Mouse (Mus musculus): ENCODE results near the gene Snapin. TPM values are rescaled to one million over a fixed set of nuclear protein-coding genes. Genes with fewer than 3 reads are reported as not detected.

Snapin gene
- total and polyA plus RNA-seq, 3 experiments: 18.9 to 39.8 (median 37.8) TPM

DNA sequence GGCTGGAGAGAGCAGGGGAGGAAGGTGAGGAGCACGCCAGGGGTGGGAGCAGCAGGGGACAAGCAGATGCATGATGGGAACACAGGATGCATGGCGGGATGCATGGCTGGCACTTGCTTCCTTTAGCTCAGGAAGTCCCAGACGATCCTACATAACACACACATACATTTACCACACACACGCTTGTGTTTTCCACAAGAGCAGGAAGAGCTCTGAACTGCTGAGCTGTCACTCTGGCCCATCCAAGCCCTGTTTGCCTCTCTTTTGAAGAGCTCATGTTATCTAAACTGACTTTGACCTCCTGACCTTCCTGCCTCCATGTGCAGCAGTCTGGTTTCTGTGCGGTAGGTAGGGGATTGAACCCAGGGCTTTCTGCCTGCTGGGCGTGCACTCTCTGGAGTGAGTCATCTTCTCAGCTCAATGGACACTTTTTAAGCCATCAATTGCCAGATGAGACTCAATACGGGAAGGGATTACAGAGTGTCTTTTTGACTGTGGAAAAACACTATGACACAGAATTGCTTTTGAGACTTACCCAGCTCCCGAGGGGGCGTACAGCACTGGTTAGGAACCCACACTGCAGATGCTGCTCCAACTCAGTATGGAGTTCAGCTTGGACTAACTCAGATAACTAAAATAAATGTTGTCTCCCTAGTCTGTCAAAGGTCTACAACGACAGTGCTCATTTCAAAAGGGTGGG, 39.3 kb downstream of the Snapin start (continued):
- no peak for TF ChIP-seq SIN3A (IDR thresholded peaks at IDR 0.05; ENCODE audit: low read length)

DNA sequence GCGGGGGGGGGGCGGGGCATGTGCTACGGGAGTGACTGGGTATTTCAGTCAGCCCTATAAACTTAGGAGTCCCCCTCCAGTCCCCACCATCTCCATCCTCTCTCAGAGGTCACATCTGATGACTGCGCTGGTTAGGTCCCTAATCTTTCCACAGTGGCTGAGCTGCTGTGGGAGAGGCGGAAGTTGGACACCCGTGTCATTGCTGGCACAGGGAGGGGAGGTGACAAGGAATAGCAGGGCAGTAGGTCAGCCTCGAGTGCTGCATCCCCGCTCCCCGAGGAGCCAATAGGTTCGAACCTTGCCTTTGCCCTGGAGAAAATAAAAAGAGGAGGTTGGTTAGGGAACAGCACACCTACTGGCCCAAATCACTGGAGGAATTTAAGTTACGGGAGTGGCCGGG, 40.0 kb downstream of the Snapin start:
- Histone ChIP-seq H3K4me1 (ENCODE audit: control insufficient read depth in 1 of 2, insufficient read depth in 2 of 2) (peaks cover 5 to 12% of the 10 kb centered on the region in 2 experiments; a peak in 3 of 4 replicates), H3K27ac (ENCODE audit: insufficient read depth, low read depth) (no peak overlapping the region), H3K4me2 (ENCODE audit: insufficient read depth, low read depth, poor library complexity, severe bottlenecking) (no peak overlapping the region), H3K27me3 (replicated peaks) (no peaks in the 10 kb centered on the region), H3K79me2 (replicated peaks; ENCODE audit: control insufficient read depth, extremely low read depth, insufficient read depth, poor library complexity, severe bottlenecking) (no peaks in the 10 kb centered on the region), H3K4me3 (replicated peaks in 1 of 3; ENCODE audit: low read depth in 2 of 3, low read length in 2 of 3, poor library complexity in 1 of 3) (no peak overlapping the region), H3K9me3 (replicated peaks; ENCODE audit: low read length) (no peaks in the 10 kb centered on the region), H3K9ac (ENCODE audit: insufficient read depth, low read depth) (no peak overlapping the region), H3K36me3 (replicated peaks in 1 of 2; ENCODE audit: control insufficient read depth in 1 of 2, insufficient read depth in 1 of 2, low read length in 1 of 2) (no peaks in the 10 kb centered on the region)
- in situ Hi-C loops (cut with MboI; ENCODE audit: low pct_ligation_motif_present, low pct_unique_long_range_greater_than_20kb, low sequenced_read_pairs) (no loop called here), dilution Hi-C loops (cut with MboI; ENCODE audit: extremely low pct_ligation_motif_present, extremely low pct_unique_long_range_greater_than_20kb, low sequenced_read_pairs) (no loop called here)
- no peak for DNase-seq (ENCODE audit: extremely low read depth)
- TF ChIP-seq ZC3H11A (IDR thresholded peaks at IDR 0.05; ENCODE audit: low read depth, low read length): no peak
- no peak for TF ChIP-seq MYC (IDR thresholded peaks at IDR 0.05; ENCODE audit: low read depth, low read length)
- no peak for TF ChIP-seq MXI1 (IDR thresholded peaks at IDR 0.05; ENCODE audit: low read depth, low read length)
- no peak for TF ChIP-seq SIN3A (IDR thresholded peaks at IDR 0.05; ENCODE audit: low read length)
- no peak for TF ChIP-seq SMC3 (IDR thresholded peaks at IDR 0.05; ENCODE audit: low read depth, low read length)
- TF ChIP-seq MEF2A (IDR thresholded peaks at IDR 0.05; ENCODE audit: borderline replicate concordance, low read depth, low read length): no peak
- TF ChIP-seq CHD2 (IDR thresholded peaks at IDR 0.05; ENCODE audit: low read length): no peak
- no peak for TF ChIP-seq RCOR1 (conservative IDR thresholded peaks at IDR 0.05; ENCODE audit: low read depth, low read length)
- no peak for TF ChIP-seq MAZ (IDR thresholded peaks at IDR 0.05; ENCODE audit: low read depth, low read length)
- TF ChIP-seq GABPA (IDR thresholded peaks at IDR 0.05; ENCODE audit: insufficient replicate concordance, low read depth, low read length): no peak
- no peak for TF ChIP-seq JUND (conservative IDR thresholded peaks at IDR 0.05; ENCODE audit: low read depth, low read length)
- TF ChIP-seq ETS1 (conservative IDR thresholded peaks at IDR 0.05; ENCODE audit: low read depth, low read length): no peak
- no peak for TF ChIP-seq ELF1 (IDR thresholded peaks at IDR 0.05; ENCODE audit: low read depth, low read length)
- TF ChIP-seq MAFK (IDR thresholded peaks at IDR 0.05; ENCODE audit: insufficient replicate concordance, low read length): no peak
- TF ChIP-seq USF1 (IDR thresholded peaks at IDR 0.05; ENCODE audit: low read depth, low read length): no peak

DNA sequence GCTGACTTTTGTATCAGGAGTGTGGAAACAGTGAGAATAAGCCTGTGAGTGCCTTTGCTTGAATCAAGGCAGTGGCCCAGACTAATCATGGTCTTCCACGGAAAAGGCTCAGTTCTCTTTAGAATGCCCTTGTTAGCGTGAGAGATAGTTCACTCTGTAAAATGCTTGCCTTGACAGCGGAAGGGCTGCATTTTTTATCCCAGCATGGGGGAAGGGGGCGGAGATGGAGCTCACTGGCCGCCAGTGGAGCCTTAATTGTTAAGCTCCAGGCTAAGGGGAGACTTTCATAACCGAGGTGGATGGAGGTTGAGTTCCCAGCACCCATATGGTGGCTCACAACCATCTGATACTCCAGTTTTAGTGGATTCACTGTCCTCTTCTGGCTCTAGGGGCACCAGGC, 42.2 kb downstream of the Snapin start:
- DNase-seq (ENCODE audit: extremely low read depth): no peak
- Histone ChIP-seq H3K27ac (ENCODE audit: insufficient read depth, low read depth) (no peak overlapping the region), H3K9me3 (replicated peaks; ENCODE audit: low read length) (no peaks in the 10 kb centered on the region), H3K4me3 (replicated peaks in 1 of 3; ENCODE audit: low read depth in 2 of 3, low read length in 2 of 3, poor library complexity in 1 of 3) (no peak overlapping the region), H3K27me3 (replicated peaks) (no peaks in the 10 kb centered on the region), H3K4me2 (ENCODE audit: insufficient read depth, low read depth, poor library complexity, severe bottlenecking) (no peak overlapping the region), H3K4me1 (ENCODE audit: control insufficient read depth in 1 of 2, insufficient read depth in 2 of 2) (peaks cover 5 to 12% of the 10 kb centered on the region in 2 experiments; a peak in 3 of 4 replicates), H3K9ac (ENCODE audit: insufficient read depth, low read depth) (no peak overlapping the region), H3K36me3 (replicated peaks in 1 of 2; ENCODE audit: control insufficient read depth in 1 of 2, insufficient read depth in 1 of 2, low read length in 1 of 2) (no peaks in the 10 kb centered on the region), H3K79me2 (replicated peaks; ENCODE audit: control insufficient read depth, extremely low read depth, insufficient read depth, poor library complexity, severe bottlenecking) (no peaks in the 10 kb centered on the region)
- dilution Hi-C loops (cut with MboI; ENCODE audit: extremely low pct_ligation_motif_present, extremely low pct_unique_long_range_greater_than_20kb, low sequenced_read_pairs) (no loop called here), in situ Hi-C loops (cut with MboI; ENCODE audit: low pct_ligation_motif_present, low pct_unique_long_range_greater_than_20kb, low sequenced_read_pairs) (no loop called here)
- TF ChIP-seq NELFE (IDR thresholded peaks at IDR 0.05; ENCODE audit: low read depth, low read length) (no peak), PAX5 (IDR thresholded peaks at IDR 0.05; ENCODE audit: low read length) (no peak), RCOR1 (conservative IDR thresholded peaks at IDR 0.05; ENCODE audit: low read depth, low read length) (no peak), ZKSCAN1 (IDR thresholded peaks at IDR 0.05; ENCODE audit: borderline replicate concordance, low read depth, low read length) (no peak), POLR2A (IDR thresholded peaks at IDR 0.05; ENCODE audit: low read depth, low read length) (no peak), MEF2A (IDR thresholded peaks at IDR 0.05; ENCODE audit: borderline replicate concordance, low read depth, low read length) (no peak), KAT2A (IDR thresholded peaks at IDR 0.05; ENCODE audit: insufficient replicate concordance, low read length) (no peak), MYC (IDR thresholded peaks at IDR 0.05; ENCODE audit: low read depth, low read length) (no peak), BHLHE40 (IDR thresholded peaks at IDR 0.05; ENCODE audit: low read depth, low read length) (no peak), JUND (conservative IDR thresholded peaks at IDR 0.05; ENCODE audit: low read depth, low read length) (no peak), GABPA (IDR thresholded peaks at IDR 0.05; ENCODE audit: insufficient replicate concordance, low read depth, low read length) (no peak), NRF1 (IDR thresholded peaks at IDR 0.05; ENCODE audit: low read depth, low read length) (no peak), CHD2 (IDR thresholded peaks at IDR 0.05; ENCODE audit: low read length) (no peak), CHD1 (IDR thresholded peaks at IDR 0.05; ENCODE audit: low read depth, low read length) (no peak), ZNF384 (IDR thresholded peaks at IDR 0.05; ENCODE audit: low read depth, low read length) (no peak), TBP (conservative IDR thresholded peaks at IDR 0.05; ENCODE audit: low read depth, low read length) (no peak), USF1 (IDR thresholded peaks at IDR 0.05; ENCODE audit: low read depth, low read length) (no peak), SIN3A (IDR thresholded peaks at IDR 0.05; ENCODE audit: low read length) (no peak), ZC3H11A (IDR thresholded peaks at IDR 0.05; ENCODE audit: low read depth, low read length) (no peak)
